Mouse (Mus musculus): ENCODE measurements around the gene Cdc14a. TPM values are rescaled to one million over a fixed set of nuclear protein-coding genes. Genes with fewer than 3 reads are reported as not detected.
A peak's percentile ranks its signal among the peaks of the same experiment; 100 is the strongest.

The Cdc14a gene
- polyA plus RNA-seq, 1 experiment from 2014 or later, result 15.7 TPM

DNA sequence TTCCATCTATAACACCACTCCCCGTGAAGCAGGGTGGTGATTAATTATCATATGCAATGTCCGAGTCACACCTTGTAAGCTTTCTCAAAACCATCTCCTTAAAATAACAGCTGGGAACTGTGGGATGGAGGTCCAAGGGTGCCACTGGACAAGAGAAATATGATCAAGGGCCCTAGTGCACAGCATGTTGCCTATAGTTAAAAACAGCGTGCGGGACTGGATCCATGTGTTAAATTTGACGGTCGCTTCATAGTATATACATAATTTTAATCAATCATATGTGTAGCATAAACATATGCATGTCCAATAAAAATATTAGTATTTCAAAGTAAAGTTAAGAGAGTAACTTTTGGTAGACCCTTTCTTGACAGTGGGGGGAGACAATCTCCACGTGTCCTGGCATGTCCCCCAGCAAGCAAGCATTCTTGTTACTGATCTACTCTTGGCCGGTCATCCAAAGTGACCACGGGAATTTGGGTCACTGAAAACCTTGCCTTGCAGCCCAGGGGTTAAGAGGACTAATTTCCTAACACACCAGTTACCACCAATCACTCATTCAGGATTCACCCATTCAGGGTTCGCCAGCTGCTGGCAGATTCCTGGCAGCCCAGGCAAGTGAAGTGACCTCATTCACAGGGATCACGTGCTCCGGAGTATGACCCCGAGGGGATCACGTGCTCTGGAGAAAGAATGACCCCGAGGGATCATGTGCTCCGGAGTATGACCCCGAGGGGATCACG is 94.6 kb downstream of the Cdc14a start:
- no peak overlapping the region for H3K4me2 ChIP-seq (replicated peaks; ENCODE audit: low read depth, low read length)
- H3K27ac ChIP-seq (ENCODE audit: low read length), result no peak overlapping the region
- no peak for ATAC-seq (ENCODE audit: insufficient number of reproducible peaks, insufficient read depth, low FRiP score, low read depth)
- H3K27me3 ChIP-seq (ENCODE audit: control insufficient read depth, insufficient read depth, low read length), result no peaks in the 10 kb centered on the region
- no peak overlapping the region for H3K4me3 ChIP-seq (ENCODE audit: low read depth, low read length)
- no peak overlapping the region for H3K9ac ChIP-seq (replicated peaks; ENCODE audit: low read depth, low read length)
- no peaks in the 10 kb centered on the region for H3K36me3 ChIP-seq (ENCODE audit: control insufficient read depth, insufficient read depth, low read length)
- 68% methylated on average over 18 of the region's 18 CpGs for WGBS
- peaks cover 4% of the 10 kb centered on the region; the same call in 1 of the 2 replicates for H3K4me1 ChIP-seq (ENCODE audit: control insufficient read depth, insufficient read depth, low read length)
- no peaks in the 10 kb centered on the region for H3K9me3 ChIP-seq (ENCODE audit: control insufficient read depth, low read depth, low read length)

DNA sequence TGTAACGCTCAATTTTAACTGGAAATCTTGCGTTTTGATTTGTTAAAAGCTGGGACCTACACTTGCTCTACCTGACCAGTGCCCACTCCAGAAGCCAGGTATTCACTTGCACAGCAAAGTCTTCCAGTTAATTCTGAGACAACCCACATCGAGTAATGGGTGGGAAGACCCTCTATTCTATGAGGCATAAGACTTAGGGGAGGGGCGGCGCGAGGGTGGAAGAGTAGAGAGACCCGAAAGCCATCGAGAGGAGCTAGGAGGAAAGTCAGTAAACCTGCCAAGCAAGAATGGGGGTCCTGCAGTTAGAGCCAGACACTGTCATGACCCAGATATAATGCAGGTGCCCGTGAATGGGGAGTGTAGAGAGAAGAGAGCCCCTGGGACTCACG is 96.2 kb downstream of the Cdc14a start:
- no peak for ATAC-seq (ENCODE audit: insufficient number of reproducible peaks, insufficient read depth, low FRiP score, low read depth)
- Histone ChIP-seq H3K4me1 (ENCODE audit: control insufficient read depth, insufficient read depth, low read length) (peaks cover 4% of the 10 kb centered on the region; the same call in 1 of the 2 replicates), H3K9ac (replicated peaks; ENCODE audit: low read depth, low read length) (no peak overlapping the region; the same call in 1 of the 2 replicates), H3K4me3 (ENCODE audit: low read depth, low read length) (no peak overlapping the region), H3K9me3 (ENCODE audit: control insufficient read depth, low read depth, low read length) (no peaks in the 10 kb centered on the region), H3K27ac (ENCODE audit: low read length) (no peak overlapping the region; the same call in 1 of the 2 replicates), H3K4me2 (replicated peaks; ENCODE audit: low read depth, low read length) (no peak overlapping the region), H3K27me3 (ENCODE audit: control insufficient read depth, insufficient read depth, low read length) (no peaks in the 10 kb centered on the region), H3K36me3 (ENCODE audit: control insufficient read depth, insufficient read depth, low read length) (no peaks in the 10 kb centered on the region)
- 45% methylated on average over 10 of the region's 10 CpGs for whole genome bisulfite sequencing

DNA sequence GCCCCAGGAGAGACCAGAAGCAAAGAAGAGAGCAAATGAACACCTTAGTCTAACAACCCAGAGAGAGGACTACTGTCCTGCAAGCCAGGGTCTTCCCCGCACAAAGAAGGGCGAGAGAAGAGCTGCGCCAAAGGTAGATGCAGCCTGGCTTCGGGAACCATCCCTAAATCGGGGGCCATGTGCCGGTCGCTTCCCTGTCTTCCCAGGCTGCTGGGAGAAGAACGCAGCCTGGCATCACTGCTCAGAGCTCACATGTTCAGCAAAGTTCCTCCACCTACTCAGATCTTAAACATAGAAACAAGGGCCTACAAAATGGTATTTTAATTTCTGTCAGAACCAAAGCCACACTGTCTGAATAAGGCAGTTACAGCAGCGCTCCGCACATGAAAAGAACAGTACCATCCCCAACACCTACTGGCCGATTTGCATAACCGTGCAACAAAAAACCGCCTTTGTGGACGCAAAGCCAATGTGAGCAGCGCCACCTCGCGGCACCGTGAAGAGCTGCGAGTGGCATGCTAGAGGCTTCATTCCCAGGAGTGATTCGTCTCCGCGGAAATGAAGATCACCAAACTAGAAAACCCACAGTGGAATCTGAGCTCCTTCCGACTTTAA is 96.7 kb downstream of the Cdc14a start:
- Histone ChIP-seq H3K36me3 (ENCODE audit: control insufficient read depth, insufficient read depth, low read length) (no peaks in the 10 kb centered on the region), H3K4me3 (ENCODE audit: low read depth, low read length) (0 out of 2 replicates have a peak overlapping the region, but pooled peaks have one; percentile 4), H3K4me1 (ENCODE audit: control insufficient read depth, insufficient read depth, low read length) (peaks cover 4% of the 10 kb centered on the region; the same call in 1 of the 2 replicates), H3K27ac (ENCODE audit: low read length) (no peak overlapping the region), H3K27me3 (ENCODE audit: control insufficient read depth, insufficient read depth, low read length) (no peaks in the 10 kb centered on the region), H3K4me2 (replicated peaks; ENCODE audit: low read depth, low read length) (peak overlapping the region; percentile 39), H3K9me3 (ENCODE audit: control insufficient read depth, low read depth, low read length) (no peaks in the 10 kb centered on the region), H3K9ac (replicated peaks; ENCODE audit: low read depth, low read length) (no peak overlapping the region; the same call in 1 of the 2 replicates)
- ATAC-seq (ENCODE audit: insufficient number of reproducible peaks, insufficient read depth, low FRiP score, low read depth), result peak; percentile 63
- WGBS, result 10% methylated on average over 23 of the region's 23 CpGs

DNA sequence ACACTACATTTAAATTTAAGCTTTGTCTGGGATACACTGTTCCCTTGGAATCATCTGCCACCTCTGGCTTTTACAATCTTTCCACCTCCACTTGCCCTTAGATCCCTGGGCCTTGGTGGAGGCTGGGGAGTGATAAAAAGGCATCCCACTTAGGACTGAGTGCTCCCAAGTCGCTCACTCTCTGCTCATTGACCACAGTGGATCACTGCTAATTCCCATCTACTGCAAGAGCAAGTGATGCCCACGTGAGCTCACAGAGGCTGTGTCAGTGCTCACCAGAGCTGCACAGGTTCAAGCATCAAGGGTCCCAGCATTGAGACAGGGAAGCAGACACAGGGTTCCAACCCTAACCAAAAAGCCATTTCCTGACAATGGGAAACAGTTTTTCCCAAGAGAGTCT is 98.3 kb downstream of the Cdc14a start:
- H3K4me3 ChIP-seq (ENCODE audit: low read depth, low read length), result no peak overlapping the region
- WGBS, result 89% methylated on average over 2 of the region's 2 CpGs
- H3K4me2 ChIP-seq (replicated peaks; ENCODE audit: low read depth, low read length), result no peak overlapping the region
- no peak overlapping the region for H3K27ac ChIP-seq (ENCODE audit: low read length)
- no peak overlapping the region for H3K9ac ChIP-seq (replicated peaks; ENCODE audit: low read depth, low read length)
- peaks cover 4% of the 10 kb centered on the region; the same call in 1 of the 2 replicates for H3K4me1 ChIP-seq (ENCODE audit: control insufficient read depth, insufficient read depth, low read length)
- H3K36me3 ChIP-seq (ENCODE audit: control insufficient read depth, insufficient read depth, low read length), result no peaks in the 10 kb centered on the region
- H3K27me3 ChIP-seq (ENCODE audit: control insufficient read depth, insufficient read depth, low read length), result no peaks in the 10 kb centered on the region
- no peak for ATAC-seq (ENCODE audit: insufficient number of reproducible peaks, insufficient read depth, low FRiP score, low read depth)
- H3K9me3 ChIP-seq (ENCODE audit: control insufficient read depth, low read depth, low read length), result no peaks in the 10 kb centered on the region

DNA sequence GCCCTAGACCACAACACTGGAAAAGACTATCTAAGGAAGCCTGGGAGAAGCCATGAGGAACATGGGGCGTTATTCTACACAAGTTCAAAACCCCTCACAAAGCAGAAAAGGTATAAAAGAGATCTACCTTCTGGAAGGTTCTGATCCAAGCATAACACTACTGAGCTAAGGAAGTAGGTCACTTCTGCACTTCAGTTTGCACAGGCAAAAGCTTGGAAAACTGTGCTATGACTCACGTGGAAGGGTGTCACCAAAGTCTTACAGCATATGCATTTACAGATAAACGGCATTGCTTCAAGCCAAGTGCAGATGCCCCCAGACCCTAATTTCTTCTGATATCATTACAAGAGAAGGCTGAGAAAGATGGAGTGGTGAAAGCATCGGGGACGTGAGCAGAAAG is 104.1 kb downstream of the Cdc14a start:
- Histone ChIP-seq H3K4me1 (ENCODE audit: control insufficient read depth, insufficient read depth, low read length) (no peaks in the 10 kb centered on the region), H3K9me3 (ENCODE audit: control insufficient read depth, low read depth, low read length) (no peaks in the 10 kb centered on the region), H3K27ac (ENCODE audit: low read length) (no peak overlapping the region), H3K4me3 (ENCODE audit: low read depth, low read length) (no peak overlapping the region), H3K4me2 (replicated peaks; ENCODE audit: low read depth, low read length) (no peak overlapping the region), H3K27me3 (ENCODE audit: control insufficient read depth, insufficient read depth, low read length) (no peaks in the 10 kb centered on the region), H3K36me3 (ENCODE audit: control insufficient read depth, insufficient read depth, low read length) (no peaks in the 10 kb centered on the region; the same call in 1 of the 2 replicates), H3K9ac (replicated peaks; ENCODE audit: low read depth, low read length) (no peak overlapping the region)
- 91% methylated on average over 5 of the region's 5 CpGs for WGBS
- no peak for ATAC-seq (ENCODE audit: insufficient number of reproducible peaks, insufficient read depth, low FRiP score, low read depth)

DNA sequence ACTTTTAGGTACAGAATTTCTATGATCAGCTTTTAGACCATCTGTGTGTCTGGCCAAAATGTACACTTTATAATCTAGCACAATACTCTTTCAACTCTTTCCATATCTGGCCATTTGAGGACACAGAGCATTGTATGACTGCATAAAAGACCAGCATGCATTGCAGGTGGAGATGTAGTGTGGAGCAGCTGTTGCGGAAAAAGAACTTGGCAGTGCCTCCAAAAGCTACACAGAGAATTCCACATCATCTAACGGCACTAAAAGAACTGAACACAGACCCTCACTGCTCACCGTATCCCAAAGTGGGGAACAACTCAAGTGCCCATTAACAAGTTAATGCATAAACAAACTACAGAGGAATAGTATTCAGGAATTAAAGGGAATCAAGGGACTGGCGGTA is 112.0 kb downstream of the Cdc14a start:
- Histone ChIP-seq H3K9me3 (ENCODE audit: control insufficient read depth, low read depth, low read length) (no peaks in the 10 kb centered on the region), H3K27ac (ENCODE audit: low read length) (no peak overlapping the region), H3K4me1 (ENCODE audit: control insufficient read depth, insufficient read depth, low read length) (no peaks in the 10 kb centered on the region), H3K27me3 (ENCODE audit: control insufficient read depth, insufficient read depth, low read length) (no peaks in the 10 kb centered on the region), H3K36me3 (ENCODE audit: control insufficient read depth, insufficient read depth, low read length) (peaks cover 6% of the 10 kb centered on the region), H3K4me3 (ENCODE audit: low read depth, low read length) (no peak overlapping the region), H3K9ac (replicated peaks; ENCODE audit: low read depth, low read length) (no peak overlapping the region), H3K4me2 (replicated peaks; ENCODE audit: low read depth, low read length) (no peak overlapping the region)
- ATAC-seq (ENCODE audit: insufficient number of reproducible peaks, insufficient read depth, low FRiP score, low read depth), result no peak
- WGBS, result 81% methylated on average over 4 of the region's 4 CpGs

DNA sequence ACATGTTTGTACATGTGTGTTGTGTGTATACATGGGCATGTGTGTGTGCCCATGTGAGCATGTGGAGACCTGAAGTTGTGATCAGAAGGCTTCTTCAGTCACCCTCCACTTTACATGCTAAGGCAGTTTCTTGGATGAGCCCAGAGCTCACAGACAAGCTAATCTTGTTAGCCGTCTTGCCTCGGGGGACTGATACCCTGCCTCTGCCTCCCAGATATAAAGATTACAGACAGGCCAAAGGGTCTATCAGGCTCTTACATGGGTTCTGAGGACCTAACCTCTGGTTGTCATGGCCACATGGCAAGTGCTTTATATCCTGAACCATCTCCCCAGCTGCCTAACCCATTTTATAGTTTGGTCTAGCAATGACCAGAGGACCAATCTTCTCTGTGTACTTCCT is 112.7 kb downstream of the Cdc14a start:
- H3K4me1 ChIP-seq (ENCODE audit: control insufficient read depth, insufficient read depth, low read length), result no peaks in the 10 kb centered on the region
- no peak overlapping the region for H3K27ac ChIP-seq (ENCODE audit: low read length)
- 91% methylated on average over 2 of the region's 2 CpGs for WGBS
- H3K4me2 ChIP-seq (replicated peaks; ENCODE audit: low read depth, low read length), result no peak overlapping the region
- H3K4me3 ChIP-seq (ENCODE audit: low read depth, low read length), result no peak overlapping the region
- no peak overlapping the region for H3K9ac ChIP-seq (replicated peaks; ENCODE audit: low read depth, low read length)
- no peak for ATAC-seq (ENCODE audit: insufficient number of reproducible peaks, insufficient read depth, low FRiP score, low read depth)
- no peaks in the 10 kb centered on the region for H3K27me3 ChIP-seq (ENCODE audit: control insufficient read depth, insufficient read depth, low read length)
- no peaks in the 10 kb centered on the region for H3K9me3 ChIP-seq (ENCODE audit: control insufficient read depth, low read depth, low read length)
- peaks cover 10% of the 10 kb centered on the region for H3K36me3 ChIP-seq (ENCODE audit: control insufficient read depth, insufficient read depth, low read length)

DNA sequence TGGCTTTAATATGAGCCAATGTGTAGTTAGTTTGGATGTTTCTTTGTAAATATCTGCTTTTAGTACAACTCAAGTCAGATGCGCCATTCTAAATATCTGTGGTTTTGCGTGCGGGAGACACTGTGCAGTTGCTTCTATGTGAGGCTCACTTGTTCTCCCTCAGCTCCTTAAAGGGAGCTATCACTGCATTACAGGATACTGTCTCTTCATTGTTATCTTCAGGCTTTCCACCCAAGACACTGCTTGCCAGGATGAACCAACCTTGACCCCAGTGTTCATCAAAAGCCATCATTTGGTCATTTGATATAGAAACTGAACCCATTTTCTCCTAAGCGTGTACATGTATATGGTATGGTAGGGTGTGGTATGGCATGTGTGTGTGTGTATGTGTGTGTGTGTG is 113.2 kb downstream of the Cdc14a start:
- 95% methylated on average over 4 of the region's 4 CpGs for WGBS
- no peak for ATAC-seq (ENCODE audit: insufficient number of reproducible peaks, insufficient read depth, low FRiP score, low read depth)
- H3K27me3 ChIP-seq (ENCODE audit: control insufficient read depth, insufficient read depth, low read length), result no peaks in the 10 kb centered on the region

More for the DNA sequence above, 113.2 kb downstream of the Cdc14a start:
- no peak overlapping the region for H3K4me3 ChIP-seq (ENCODE audit: low read depth, low read length)
- no peak overlapping the region for H3K27ac ChIP-seq (ENCODE audit: low read length)
- no peak overlapping the region for H3K4me2 ChIP-seq (replicated peaks; ENCODE audit: low read depth, low read length)
- no peaks in the 10 kb centered on the region for H3K9me3 ChIP-seq (ENCODE audit: control insufficient read depth, low read depth, low read length)
- peaks cover 10% of the 10 kb centered on the region for H3K36me3 ChIP-seq (ENCODE audit: control insufficient read depth, insufficient read depth, low read length)
- no peaks in the 10 kb centered on the region for H3K4me1 ChIP-seq (ENCODE audit: control insufficient read depth, insufficient read depth, low read length)
- no peak overlapping the region for H3K9ac ChIP-seq (replicated peaks; ENCODE audit: low read depth, low read length)
